Mouse (Mus musculus): Measurements from ENCODE around the gene Olfr1157. TPM values are rescaled to one million over a fixed set of nuclear protein-coding genes. Genes with fewer than 3 reads are reported as not detected.

Olfr1157 gene
- polyA plus RNA-seq (2015; fragmentation: Nextera tagmentation; extraction: Ambion mirVana): not detected in 2 replicates

GRCm38 (mm10) chr2:87968199-87968598 lies at the start of gene Olfr1157:
Gene Olfr1157, minus strand, starts transcription at chr2:87968299.
- no peak within 1 kb of the TSS for H3K27ac ChIP-seq
- no peaks in the 10 kb centered on the region for H3K27me3 ChIP-seq
- no peak for ATAC-seq (ENCODE audit: insufficient number of reproducible peaks, low FRiP score, low TSS enrichment, low read depth)
- no peak within 1 kb of the TSS for H3K4me3 ChIP-seq
- no peaks in the 10 kb centered on the region for H3K4me1 ChIP-seq
- no peaks in the 10 kb centered on the region for H3K9me3 ChIP-seq
- no peaks in the 10 kb centered on the region for H3K36me3 ChIP-seq
- no peak within 1 kb of the TSS for H3K4me2 ChIP-seq
- WGBS: 97% methylated on average over 4 of the region's 4 CpGs
- no peak within 1 kb of the TSS for H3K9ac ChIP-seq

- H3K27me3 ChIP-seq: no peaks in the 10 kb centered on the region
- no peak for ATAC-seq (ENCODE audit: insufficient number of reproducible peaks, low FRiP score, low TSS enrichment, low read depth)
- no peak within 1 kb of the TSS for H3K9ac ChIP-seq
- no peak within 1 kb of the TSS for H3K27ac ChIP-seq
- H3K9me3 ChIP-seq: no peaks in the 10 kb centered on the region
- no peaks in the 10 kb centered on the region for H3K36me3 ChIP-seq
- no peak within 1 kb of the TSS for H3K4me2 ChIP-seq
- no peak within 1 kb of the TSS for H3K4me3 ChIP-seq
- H3K4me1 ChIP-seq: no peaks in the 10 kb centered on the region
Measured at GRCm38 (mm10) chr2:88007515-88008318, 39.6 kb upstream of the Olfr1157 start, which contains the start of gene Olfr1160. Gene Olfr1160, minus strand, starts transcription at chr2:88008268.

GRCm38 (mm10) chr2:87989813-87990212 lies 21.7 kb upstream of the Olfr1157 start, which contains the start of gene Olfr1158:
Gene Olfr1158, plus strand, starts transcription at chr2:87990113.
- no peak within 1 kb of the TSS for H3K4me2 ChIP-seq
- H3K36me3 ChIP-seq: no peaks in the 10 kb centered on the region
- H3K9ac ChIP-seq: no peak within 1 kb of the TSS
- no peak within 1 kb of the TSS for H3K27ac ChIP-seq
- no peaks in the 10 kb centered on the region for H3K9me3 ChIP-seq
- H3K27me3 ChIP-seq: no peaks in the 10 kb centered on the region
- H3K4me3 ChIP-seq: no peak within 1 kb of the TSS
- no peak for ATAC-seq (ENCODE audit: insufficient number of reproducible peaks, low FRiP score, low TSS enrichment, low read depth)
- H3K4me1 ChIP-seq: no peaks in the 10 kb centered on the region

GRCm38 (mm10) chr2:87974563-87974962 lies 6.5 kb upstream of the Olfr1157 start, which contains the start of gene Olfr74:
Gene Olfr74, minus strand, starts transcription at chr2:87974663.
- no peak within 1 kb of the TSS for H3K9ac ChIP-seq
- H3K27me3 ChIP-seq: no peaks in the 10 kb centered on the region
- H3K27ac ChIP-seq: no peak within 1 kb of the TSS
- H3K36me3 ChIP-seq: no peaks in the 10 kb centered on the region
- H3K4me1 ChIP-seq: no peaks in the 10 kb centered on the region
- WGBS: 70% methylated on average over 3 of the region's 3 CpGs
- H3K4me2 ChIP-seq: no peak within 1 kb of the TSS
- no peak for ATAC-seq (ENCODE audit: insufficient number of reproducible peaks, low FRiP score, low TSS enrichment, low read depth)
- no peak within 1 kb of the TSS for H3K4me3 ChIP-seq
- no peaks in the 10 kb centered on the region for H3K9me3 ChIP-seq

GRCm38 (mm10) chr2:87953000-87953399 lies 15.1 kb downstream of the Olfr1157 start, which contains the start of gene Olfr1156:
Gene Olfr1156, minus strand, starts transcription at chr2:87953100.
- H3K27me3 ChIP-seq: no peaks in the 10 kb centered on the region
- H3K9ac ChIP-seq: no peak within 1 kb of the TSS
- H3K9me3 ChIP-seq: no peaks in the 10 kb centered on the region
- H3K4me3 ChIP-seq: no peak within 1 kb of the TSS
- no peak for ATAC-seq (ENCODE audit: insufficient number of reproducible peaks, low FRiP score, low TSS enrichment, low read depth)
- no peaks in the 10 kb centered on the region for H3K4me1 ChIP-seq
- H3K27ac ChIP-seq: no peak within 1 kb of the TSS
- no peaks in the 10 kb centered on the region for H3K36me3 ChIP-seq
- H3K4me2 ChIP-seq: no peak within 1 kb of the TSS

GRCm38 (mm10) chr2:87945037-87945436 lies 23.1 kb downstream of the Olfr1157 start, which contains the start of gene Olfr1155:
Gene Olfr1155, minus strand, starts transcription at chr2:87945137.
- 94% methylated on average over 1 of the region's 1 CpGs for WGBS

More at GRCm38 (mm10) chr2:87945037-87945436, 23.1 kb downstream of the Olfr1157 start, which contains the start of gene Olfr1155:
- Histone ChIP-seq H3K27ac (no peak within 1 kb of the TSS), H3K9me3 (no peaks in the 10 kb centered on the region), H3K27me3 (no peaks in the 10 kb centered on the region), H3K4me2 (no peak within 1 kb of the TSS), H3K4me1 (no peaks in the 10 kb centered on the region), H3K9ac (no peak within 1 kb of the TSS), H3K4me3 (no peak within 1 kb of the TSS), H3K36me3 (no peaks in the 10 kb centered on the region)
- ATAC-seq (ENCODE audit: insufficient number of reproducible peaks, low FRiP score, low TSS enrichment, low read depth): no peak

Other genes starting within 250 kb of the Olfr1157 start
- not detected in 2 replicates for gene Olfr1138, start 228.3 kb downstream of the Olfr1157 start, polyA plus RNA-seq (2015; fragmentation: Nextera tagmentation; extraction: Ambion mirVana)
- not detected in 2 replicates for gene Olfr1140, start 224.5 kb downstream of the Olfr1157 start, polyA plus RNA-seq (2015; fragmentation: Nextera tagmentation; extraction: Ambion mirVana)
- not detected in 2 replicates for gene Olfr1141, start 214.3 kb downstream of the Olfr1157 start, polyA plus RNA-seq (2015; fragmentation: Nextera tagmentation; extraction: Ambion mirVana)
- gene Olfr152, start 188.8 kb downstream of the Olfr1157 start, polyA plus RNA-seq (2015; fragmentation: Nextera tagmentation; extraction: Ambion mirVana): not detected in 2 replicates
- gene Olfr1143, start 167.7 kb downstream of the Olfr1157 start, polyA plus RNA-seq (2015; fragmentation: Nextera tagmentation; extraction: Ambion mirVana): not detected in 2 replicates
- gene Olfr1145, start 158.5 kb downstream of the Olfr1157 start, polyA plus RNA-seq (2015; fragmentation: Nextera tagmentation; extraction: Ambion mirVana): not detected in 2 replicates
- not detected in 2 replicates for gene Olfr1148, start 137.8 kb downstream of the Olfr1157 start, polyA plus RNA-seq (2015; fragmentation: Nextera tagmentation; extraction: Ambion mirVana)
- not detected in 2 replicates for gene Olfr1150-ps1, start 124.3 kb downstream of the Olfr1157 start, polyA plus RNA-seq (2015; fragmentation: Nextera tagmentation; extraction: Ambion mirVana)
- gene Olfr1151, start 112.4 kb downstream of the Olfr1157 start, polyA plus RNA-seq (2015; fragmentation: Nextera tagmentation; extraction: Ambion mirVana): not detected in 2 replicates
- gene Olfr1152, start 101.8 kb downstream of the Olfr1157 start, polyA plus RNA-seq (2015; fragmentation: Nextera tagmentation; extraction: Ambion mirVana): not detected in 2 replicates
- gene Olfr1153, start 73.3 kb downstream of the Olfr1157 start, polyA plus RNA-seq (2015; fragmentation: Nextera tagmentation; extraction: Ambion mirVana): not detected in 2 replicates
- gene Olfr1154, start 63.1 kb downstream of the Olfr1157 start, polyA plus RNA-seq (2015; fragmentation: Nextera tagmentation; extraction: Ambion mirVana): not detected in 2 replicates
- not detected in 2 replicates for gene Olfr1155, start 23.2 kb downstream of the Olfr1157 start, polyA plus RNA-seq (2015; fragmentation: Nextera tagmentation; extraction: Ambion mirVana)
- gene Olfr1156, start 15.2 kb downstream of the Olfr1157 start, polyA plus RNA-seq (2015; fragmentation: Nextera tagmentation; extraction: Ambion mirVana): not detected in 2 replicates
- not detected in 2 replicates for gene Olfr74, start 6.4 kb upstream of the Olfr1157 start, polyA plus RNA-seq (2015; fragmentation: Nextera tagmentation; extraction: Ambion mirVana)
- not detected in 2 replicates for gene Olfr1158, start 21.8 kb upstream of the Olfr1157 start, polyA plus RNA-seq (2015; fragmentation: Nextera tagmentation; extraction: Ambion mirVana)
- not detected in 2 replicates for gene Olfr1160, start 40.0 kb upstream of the Olfr1157 start, polyA plus RNA-seq (2015; fragmentation: Nextera tagmentation; extraction: Ambion mirVana)
- not detected in 2 replicates for gene Olfr1161, start 54.5 kb upstream of the Olfr1157 start, polyA plus RNA-seq (2015; fragmentation: Nextera tagmentation; extraction: Ambion mirVana)
- 0.05 TPM in 1 of 2 replicates, not detected in the other for gene Olfr73, start 69.4 kb upstream of the Olfr1157 start, polyA plus RNA-seq (2015; fragmentation: Nextera tagmentation; extraction: Ambion mirVana)
- not detected in 2 replicates for gene Olfr1162, start 82.8 kb upstream of the Olfr1157 start, polyA plus RNA-seq (2015; fragmentation: Nextera tagmentation; extraction: Ambion mirVana)
- not detected in 2 replicates for gene Olfr1163, start 103.5 kb upstream of the Olfr1157 start, polyA plus RNA-seq (2015; fragmentation: Nextera tagmentation; extraction: Ambion mirVana)
- not detected in 2 replicates for gene Olfr1164, start 125.7 kb upstream of the Olfr1157 start, polyA plus RNA-seq (2015; fragmentation: Nextera tagmentation; extraction: Ambion mirVana)
- not detected in 2 replicates for gene Olfr1166, start 160.0 kb upstream of the Olfr1157 start, polyA plus RNA-seq (2015; fragmentation: Nextera tagmentation; extraction: Ambion mirVana)
- gene Olfr1167, start 186.9 kb upstream of the Olfr1157 start, polyA plus RNA-seq (2015; fragmentation: Nextera tagmentation; extraction: Ambion mirVana): not detected in 2 replicates
- not detected in 2 replicates for gene Olfr1168, start 213.6 kb upstream of the Olfr1157 start, polyA plus RNA-seq (2015; fragmentation: Nextera tagmentation; extraction: Ambion mirVana)

Data from limb, embryonic 15.5 days (tissue).